Mouse (Mus musculus): ENCODE measurements around the gene Ubac2. TPM values are rescaled to one million over a fixed set of nuclear protein-coding genes. Genes with fewer than 3 reads are reported as not detected.

The Ubac2 gene
- polyA plus RNA-seq, 1 experiment: 55.9 TPM

DNA sequence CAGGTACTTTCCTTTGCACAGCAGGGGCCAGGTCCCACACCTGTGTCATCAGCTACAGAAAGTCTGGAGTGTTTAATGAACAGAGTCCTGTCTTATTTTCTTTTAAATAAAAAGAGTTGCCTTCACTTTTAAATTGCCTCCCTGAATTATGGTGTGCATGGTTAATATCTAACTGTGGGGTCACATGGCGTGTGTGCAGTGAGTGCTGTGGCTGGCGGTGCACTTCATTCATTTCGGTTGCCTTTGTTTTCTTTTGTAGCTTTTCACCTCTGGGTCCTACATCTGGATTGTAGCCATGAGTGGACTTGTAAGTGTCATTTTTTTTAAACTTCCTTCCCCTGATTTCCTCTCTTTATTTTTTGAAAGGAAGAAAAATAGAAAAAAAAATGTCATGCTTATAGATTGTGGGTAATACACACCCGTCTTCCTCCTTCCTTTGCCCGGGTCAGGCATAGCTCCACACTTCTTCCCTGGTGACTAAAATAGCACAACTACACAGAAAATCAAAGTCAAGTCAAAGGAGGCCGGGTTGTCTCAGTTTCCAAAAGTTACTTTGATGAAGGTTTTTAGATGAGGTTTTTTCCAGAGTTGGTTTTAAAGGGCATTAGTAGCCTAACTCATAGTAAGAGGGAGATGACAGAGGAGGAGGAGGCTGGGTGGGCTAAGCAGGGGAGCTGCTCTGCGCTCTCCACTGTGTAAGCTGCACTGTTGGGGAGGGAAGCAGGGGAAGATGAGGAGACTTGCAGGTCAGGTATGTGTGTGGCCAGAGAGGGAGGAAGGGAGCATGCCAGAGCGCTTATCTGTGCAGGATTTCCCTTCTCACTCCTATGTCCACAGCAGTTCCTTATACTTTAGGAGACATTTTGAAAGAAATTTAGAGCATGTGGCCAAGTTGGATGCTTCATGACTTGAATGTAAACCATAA lies 104.9 kb downstream of the Ubac2 start:
- Histone ChIP-seq H3K4me3 (replicated peaks) (peak overlapping the region; percentile 72), H3K9me3 (no peaks in the 10 kb centered on the region), H3K27me3 (replicated peaks) (no peaks in the 10 kb centered on the region), H3K4me1 (peaks cover 49% of the 10 kb centered on the region), H3K36me3 (replicated peaks; ENCODE audit: low read length) (peaks cover 4% of the 10 kb centered on the region)
- TF ChIP-seq FLI1 (IDR thresholded peaks at IDR 0.05; ENCODE audit: low read length) (no peak), GATA1 (IDR thresholded peaks at IDR 0.05; ENCODE audit: borderline replicate concordance, low read length) (no peak)

DNA sequence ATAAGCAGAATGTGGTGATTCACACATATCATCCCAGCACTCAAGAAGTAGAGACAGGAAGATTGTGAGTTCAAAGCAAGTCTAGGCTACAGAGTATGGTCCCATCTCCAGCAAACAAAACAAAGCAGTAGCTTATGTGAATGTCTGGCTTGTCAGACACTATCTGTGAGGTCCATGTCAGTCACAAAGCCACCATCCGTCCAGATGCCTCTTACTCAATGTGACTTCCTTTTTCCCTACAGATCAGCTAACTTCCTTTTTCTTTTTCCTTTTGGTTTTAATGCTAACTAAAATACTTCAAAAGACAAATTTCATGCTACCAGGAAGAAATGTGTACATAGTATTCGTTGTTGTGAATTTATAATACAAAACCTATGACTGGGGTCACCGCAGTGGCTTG lies 107.1 kb downstream of the Ubac2 start:
- H3K36me3 ChIP-seq (replicated peaks; ENCODE audit: low read length): peaks cover 15% of the 10 kb centered on the region
- no peaks in the 10 kb centered on the region for H3K9me3 ChIP-seq
- H3K4me3 ChIP-seq (replicated peaks): no peak overlapping the region
- TF ChIP-seq GATA1 (IDR thresholded peaks at IDR 0.05; ENCODE audit: borderline replicate concordance, low read length): no peak
- TF ChIP-seq FLI1 (IDR thresholded peaks at IDR 0.05; ENCODE audit: low read length): no peak
- peaks cover 49% of the 10 kb centered on the region for H3K4me1 ChIP-seq
- H3K27me3 ChIP-seq (replicated peaks): peaks cover 6% of the 10 kb centered on the region

DNA sequence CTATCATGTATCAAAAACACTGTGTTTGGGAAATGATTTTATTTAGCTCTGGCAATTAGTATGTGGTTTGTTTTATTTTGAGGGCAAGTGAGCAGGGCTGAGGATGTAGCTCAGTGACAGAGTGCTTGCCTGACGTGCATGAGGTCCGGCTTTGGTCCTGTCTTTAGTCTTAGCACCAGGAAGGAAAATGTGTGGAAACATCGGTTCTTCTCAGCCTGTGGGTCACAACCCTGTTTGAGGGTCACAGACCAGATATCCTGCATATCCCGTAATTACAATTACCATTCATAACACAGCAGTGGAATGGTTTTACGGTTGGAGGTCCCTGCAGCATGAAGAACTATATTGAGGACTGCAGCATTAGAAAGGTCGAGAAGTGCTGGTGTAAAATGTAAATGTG lies 107.6 kb downstream of the Ubac2 start:
- H3K9me3 ChIP-seq: no peaks in the 10 kb centered on the region
- peaks cover 20% of the 10 kb centered on the region for H3K36me3 ChIP-seq (replicated peaks; ENCODE audit: low read length)
- H3K4me1 ChIP-seq: peaks cover 49% of the 10 kb centered on the region
- H3K27me3 ChIP-seq (replicated peaks): peaks cover 6% of the 10 kb centered on the region
- no peak overlapping the region for H3K4me3 ChIP-seq (replicated peaks)
- no peak for TF ChIP-seq FLI1 (IDR thresholded peaks at IDR 0.05; ENCODE audit: low read length)
- no peak for TF ChIP-seq GATA1 (IDR thresholded peaks at IDR 0.05; ENCODE audit: borderline replicate concordance, low read length)

DNA sequence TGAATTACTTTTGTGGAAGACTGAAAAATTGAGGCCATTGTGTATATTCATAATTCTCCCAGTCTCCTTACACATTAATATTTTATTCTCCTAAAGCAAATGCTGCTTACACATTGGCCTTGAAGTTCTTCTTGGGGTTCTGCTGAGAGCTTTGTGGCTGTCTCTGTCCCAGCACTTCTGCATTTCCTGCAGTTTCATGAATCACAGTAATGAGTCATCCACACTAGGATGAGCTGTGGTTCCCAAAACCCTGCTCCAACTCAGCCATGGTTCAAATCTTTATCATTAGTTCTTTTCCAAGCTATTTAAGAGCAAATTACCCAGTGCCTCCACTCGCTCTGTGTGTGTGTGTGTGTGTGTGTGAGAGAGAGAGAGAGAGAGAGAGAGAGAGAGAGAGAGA lies 108.9 kb downstream of the Ubac2 start:
- H3K27me3 ChIP-seq (replicated peaks): peaks cover 6% of the 10 kb centered on the region
- H3K9me3 ChIP-seq: no peaks in the 10 kb centered on the region
- peaks cover 52% of the 10 kb centered on the region for H3K4me1 ChIP-seq
- peaks cover 27% of the 10 kb centered on the region for H3K36me3 ChIP-seq (replicated peaks; ENCODE audit: low read length)
- no peak overlapping the region for H3K4me3 ChIP-seq (replicated peaks)
- TF ChIP-seq FLI1 (IDR thresholded peaks at IDR 0.05; ENCODE audit: low read length): no peak
- TF ChIP-seq GATA1 (IDR thresholded peaks at IDR 0.05; ENCODE audit: borderline replicate concordance, low read length): no peak

DNA sequence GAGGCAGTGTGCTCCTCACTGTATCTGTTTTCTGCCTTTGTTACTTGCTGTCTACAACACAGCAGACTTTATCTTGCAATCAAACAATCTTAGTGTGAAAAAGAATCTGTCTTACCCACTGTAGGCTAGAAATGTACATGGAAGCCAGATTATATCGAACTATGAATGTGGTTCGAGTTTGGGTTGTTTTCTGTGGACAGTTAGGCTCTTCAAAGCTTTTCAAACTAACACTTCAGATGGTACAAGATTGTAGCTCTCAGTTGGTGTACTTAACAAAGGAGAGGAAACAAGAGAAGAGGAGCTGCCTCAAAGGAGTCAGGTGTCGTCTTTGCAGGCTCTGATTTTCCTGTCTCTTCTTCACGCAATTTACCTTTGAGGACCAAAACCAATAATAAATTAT lies 109.3 kb downstream of the Ubac2 start:
- H3K9me3 ChIP-seq: no peaks in the 10 kb centered on the region
- no peak for TF ChIP-seq GATA1 (IDR thresholded peaks at IDR 0.05; ENCODE audit: borderline replicate concordance, low read length)
- no peak for TF ChIP-seq FLI1 (IDR thresholded peaks at IDR 0.05; ENCODE audit: low read length)
- peaks cover 54% of the 10 kb centered on the region for H3K4me1 ChIP-seq
- peaks cover 6% of the 10 kb centered on the region for H3K27me3 ChIP-seq (replicated peaks)
- H3K4me3 ChIP-seq (replicated peaks): no peak overlapping the region
- H3K36me3 ChIP-seq (replicated peaks; ENCODE audit: low read length): peaks cover 29% of the 10 kb centered on the region

DNA sequence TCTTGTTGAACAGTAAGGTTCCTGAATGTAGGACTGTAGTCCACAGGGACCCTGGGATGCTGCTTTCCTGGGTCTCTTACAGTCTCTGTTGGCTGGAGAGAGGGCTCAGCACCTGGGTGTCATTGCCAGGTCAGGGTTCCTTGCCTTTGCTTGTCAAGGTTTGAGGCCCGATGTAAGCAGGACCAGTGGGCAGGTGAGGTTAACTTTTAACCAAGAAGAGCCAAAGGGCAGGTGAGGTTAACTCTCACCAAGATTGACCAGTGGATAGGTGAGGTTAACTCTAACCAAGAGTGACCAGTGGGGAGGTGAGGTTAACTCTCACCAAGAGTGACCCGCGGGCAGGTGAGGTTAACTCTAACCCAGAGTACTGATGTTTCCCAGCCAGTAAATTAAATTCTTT lies 110.9 kb downstream of the Ubac2 start:
- no peaks in the 10 kb centered on the region for H3K9me3 ChIP-seq
- H3K27me3 ChIP-seq (replicated peaks): peaks cover 6% of the 10 kb centered on the region
- H3K4me1 ChIP-seq: peaks cover 45% of the 10 kb centered on the region
- TF ChIP-seq FLI1 (IDR thresholded peaks at IDR 0.05; ENCODE audit: low read length): no peak
- TF ChIP-seq GATA1 (IDR thresholded peaks at IDR 0.05; ENCODE audit: borderline replicate concordance, low read length): no peak
- H3K4me3 ChIP-seq (replicated peaks): no peak overlapping the region
- peaks cover 33% of the 10 kb centered on the region for H3K36me3 ChIP-seq (replicated peaks; ENCODE audit: low read length)

DNA sequence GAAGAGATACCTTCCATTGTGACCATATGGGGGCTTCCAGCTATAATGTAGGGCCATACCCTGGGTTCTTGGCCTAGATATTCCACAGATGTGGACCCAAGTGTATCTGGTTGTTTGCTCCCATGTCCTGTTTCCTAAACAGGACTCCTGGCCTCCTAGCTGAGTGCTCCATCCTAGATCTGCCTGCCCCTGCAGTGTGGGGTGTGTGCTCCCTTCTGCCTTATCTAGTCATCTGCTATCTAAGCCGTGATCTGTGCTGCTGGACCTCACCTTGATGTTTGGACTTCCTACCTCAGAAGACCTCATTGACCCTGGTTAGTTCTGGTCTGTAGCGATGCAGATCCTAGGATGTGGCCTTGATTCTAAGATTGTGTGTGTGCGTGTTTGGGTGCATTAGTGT lies 111.4 kb downstream of the Ubac2 start:
- TF ChIP-seq FLI1 (IDR thresholded peaks at IDR 0.05; ENCODE audit: low read length) (no peak), GATA1 (IDR thresholded peaks at IDR 0.05; ENCODE audit: borderline replicate concordance, low read length) (no peak)
- H3K4me1 ChIP-seq: peaks cover 45% of the 10 kb centered on the region
- H3K36me3 ChIP-seq (replicated peaks; ENCODE audit: low read length): peaks cover 35% of the 10 kb centered on the region
- H3K27me3 ChIP-seq (replicated peaks): peaks cover 6% of the 10 kb centered on the region
- no peak overlapping the region for H3K4me3 ChIP-seq (replicated peaks)
- H3K9me3 ChIP-seq: no peaks in the 10 kb centered on the region

DNA sequence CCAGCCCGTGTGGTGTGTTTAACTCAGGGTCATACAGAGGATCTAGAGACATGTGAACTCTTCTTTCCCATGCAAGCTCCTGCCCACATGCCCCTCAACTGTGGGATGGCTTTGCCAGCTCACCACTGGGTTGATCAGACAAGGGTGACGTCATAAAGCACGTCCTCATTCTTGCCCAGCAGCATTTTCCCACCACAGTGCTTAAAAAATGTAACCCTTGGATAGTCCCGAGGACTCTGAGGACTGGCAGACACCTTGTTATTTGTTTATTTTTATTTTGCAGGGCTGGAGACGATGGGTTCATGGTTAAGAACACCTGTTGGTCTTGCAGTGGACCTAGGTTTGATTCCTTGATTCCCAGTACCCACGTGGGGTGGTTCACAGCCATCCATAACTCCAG lies 112.5 kb downstream of the Ubac2 start:
- TF ChIP-seq FLI1 (IDR thresholded peaks at IDR 0.05; ENCODE audit: low read length): no peak
- TF ChIP-seq GATA1 (IDR thresholded peaks at IDR 0.05; ENCODE audit: borderline replicate concordance, low read length): no peak
- peaks cover 45% of the 10 kb centered on the region for H3K36me3 ChIP-seq (replicated peaks; ENCODE audit: low read length)
- peaks cover 6% of the 10 kb centered on the region for H3K27me3 ChIP-seq (replicated peaks)
- H3K4me1 ChIP-seq: peaks cover 48% of the 10 kb centered on the region
- H3K9me3 ChIP-seq: no peaks in the 10 kb centered on the region
- no peak overlapping the region for H3K4me3 ChIP-seq (replicated peaks)

DNA sequence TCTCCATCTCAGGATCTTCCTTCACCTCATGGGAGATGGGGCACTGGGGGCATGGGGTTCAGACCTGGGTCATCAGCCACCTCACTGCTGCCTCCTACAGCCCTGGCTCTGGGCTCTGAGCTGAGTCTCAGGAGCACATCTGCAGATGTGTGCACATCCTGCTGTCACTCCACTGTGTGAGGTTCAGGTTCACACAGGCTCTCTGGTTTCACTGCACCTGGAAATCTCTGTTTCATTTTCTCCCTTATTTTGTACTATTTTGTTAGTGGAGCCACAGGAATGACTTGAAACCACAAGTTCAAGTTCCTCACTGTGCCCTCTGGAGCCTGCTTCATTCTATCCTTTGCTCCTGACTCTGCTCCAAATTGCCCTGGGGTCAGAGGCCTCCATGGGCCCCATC lies 113.5 kb downstream of the Ubac2 start:
- Histone ChIP-seq H3K36me3 (replicated peaks; ENCODE audit: low read length) (peaks cover 56% of the 10 kb centered on the region), H3K27me3 (replicated peaks) (peaks cover 6% of the 10 kb centered on the region), H3K4me1 (peaks cover 49% of the 10 kb centered on the region), H3K4me3 (replicated peaks) (no peak overlapping the region), H3K9me3 (no peaks in the 10 kb centered on the region)
- TF ChIP-seq GATA1 (IDR thresholded peaks at IDR 0.05; ENCODE audit: borderline replicate concordance, low read length): no peak
- no peak for TF ChIP-seq FLI1 (IDR thresholded peaks at IDR 0.05; ENCODE audit: low read length)

Data from megakaryocyte, embryonic 14.5 days (primary cell).